Mouse (Mus musculus): ENCODE data around the gene Ank. TPM values are rescaled to one million over a fixed set of nuclear protein-coding genes. Genes with fewer than 3 reads are reported as not detected.

Ank gene
- total and polyA plus RNA-seq, 2 experiments from 2014 or later: 15.8 to 28.4 TPM

- H3K9me3 ChIP-seq (ENCODE audit: low read length): no peaks in the 10 kb centered on the region
- no peaks in the 10 kb centered on the region for H3K36me3 ChIP-seq (ENCODE audit: insufficient read depth, low read length)
- H3K4me1 ChIP-seq (ENCODE audit: insufficient read depth, low read length): peaks cover 8% of the 10 kb centered on the region
- no peak overlapping the region for H3K27ac ChIP-seq (ENCODE audit: low read depth, low read length)
- no peak for DNase-seq (ENCODE audit: low spot score)
- no peaks in the 10 kb centered on the region for H3K27me3 ChIP-seq (ENCODE audit: insufficient read depth, low read length)
- H3K9ac ChIP-seq (replicated peaks; ENCODE audit: low read length, poor library complexity, severe bottlenecking): no peak overlapping the region
- no peak for TF ChIP-seq CTCF (IDR thresholded peaks at IDR 0.05)
- no peak overlapping the region for H3K4me2 ChIP-seq (ENCODE audit: low read depth, low read length, poor library complexity, severe bottlenecking)
- no peak overlapping the region for H3K4me3 ChIP-seq (ENCODE audit: low read depth, low read length)
- ATAC-seq (ENCODE audit: low FRiP score): no peak
- 45% methylated on average over 10 of the region's 10 CpGs for WGBS
These were observed 27.0 kb downstream of the Ank start for GRCm38 (mm10) chr15:27493516-27493915.

GRCm38 (mm10) chr15:27495981-27496401 lies 29.5 kb downstream of the Ank start:
- H3K4me1 ChIP-seq (ENCODE audit: insufficient read depth, low read length): peaks cover 8% of the 10 kb centered on the region
- H3K4me2 ChIP-seq (ENCODE audit: low read depth, low read length, poor library complexity, severe bottlenecking): no peak overlapping the region
- H3K9me3 ChIP-seq (ENCODE audit: low read length): no peaks in the 10 kb centered on the region
- no peaks in the 10 kb centered on the region for H3K36me3 ChIP-seq (ENCODE audit: insufficient read depth, low read length)
- WGBS: 38% methylated on average over 5 of the region's 5 CpGs
- H3K9ac ChIP-seq (replicated peaks; ENCODE audit: low read length, poor library complexity, severe bottlenecking): no peak overlapping the region
- DNase-seq (ENCODE audit: low spot score) (peak; percentile 52), ATAC-seq (ENCODE audit: low FRiP score) (no peak)
- no peaks in the 10 kb centered on the region for H3K27me3 ChIP-seq (ENCODE audit: insufficient read depth, low read length)
- no peak overlapping the region for H3K27ac ChIP-seq (ENCODE audit: low read depth, low read length)
- no peak for TF ChIP-seq CTCF (IDR thresholded peaks at IDR 0.05)
- no peak overlapping the region for H3K4me3 ChIP-seq (ENCODE audit: low read depth, low read length)

GRCm38 (mm10) chr15:27496596-27497299 lies 30.3 kb downstream of the Ank start:
- Histone ChIP-seq H3K4me1 (ENCODE audit: insufficient read depth, low read length) (peaks cover 8% of the 10 kb centered on the region), H3K27me3 (ENCODE audit: insufficient read depth, low read length) (no peaks in the 10 kb centered on the region), H3K4me3 (ENCODE audit: low read depth, low read length) (no peak overlapping the region), H3K27ac (ENCODE audit: low read depth, low read length) (no peak overlapping the region), H3K4me2 (ENCODE audit: low read depth, low read length, poor library complexity, severe bottlenecking) (no peak overlapping the region), H3K36me3 (ENCODE audit: insufficient read depth, low read length) (no peaks in the 10 kb centered on the region), H3K9ac (replicated peaks; ENCODE audit: low read length, poor library complexity, severe bottlenecking) (no peak overlapping the region), H3K9me3 (ENCODE audit: low read length) (no peaks in the 10 kb centered on the region)
- no peak for ATAC-seq (ENCODE audit: low FRiP score)
- no peak for DNase-seq (ENCODE audit: low spot score)
- no peak for TF ChIP-seq CTCF (IDR thresholded peaks at IDR 0.05)
- WGBS: 69% methylated on average over 11 of the region's 11 CpGs

- H3K9ac ChIP-seq (replicated peaks; ENCODE audit: low read length, poor library complexity, severe bottlenecking): no peak overlapping the region
- 53% methylated on average over 7 of the region's 7 CpGs for WGBS
- H3K36me3 ChIP-seq (ENCODE audit: insufficient read depth, low read length): no peaks in the 10 kb centered on the region
- H3K27ac ChIP-seq (ENCODE audit: low read depth, low read length): no peak overlapping the region
- H3K4me1 ChIP-seq (ENCODE audit: insufficient read depth, low read length): peaks cover 8% of the 10 kb centered on the region
- no peak overlapping the region for H3K4me2 ChIP-seq (ENCODE audit: low read depth, low read length, poor library complexity, severe bottlenecking)
- ATAC-seq (ENCODE audit: low FRiP score) (no peak), DNase-seq (ENCODE audit: low spot score) (no peak)
- H3K27me3 ChIP-seq (ENCODE audit: insufficient read depth, low read length): no peaks in the 10 kb centered on the region
- H3K4me3 ChIP-seq (ENCODE audit: low read depth, low read length): no peak overlapping the region
- TF ChIP-seq CTCF (IDR thresholded peaks at IDR 0.05): no peak
- H3K9me3 ChIP-seq (ENCODE audit: low read length): no peaks in the 10 kb centered on the region
These were observed 31.0 kb downstream of the Ank start for GRCm38 (mm10) chr15:27497300-27497997.

- no peak overlapping the region for H3K4me3 ChIP-seq (ENCODE audit: low read depth, low read length)
- WGBS: 83% methylated on average over 5 of the region's 5 CpGs
- H3K36me3 ChIP-seq (ENCODE audit: insufficient read depth, low read length): no peaks in the 10 kb centered on the region
- no peak overlapping the region for H3K4me2 ChIP-seq (ENCODE audit: low read depth, low read length, poor library complexity, severe bottlenecking)
- no peak overlapping the region for H3K9ac ChIP-seq (replicated peaks; ENCODE audit: low read length, poor library complexity, severe bottlenecking)
- TF ChIP-seq CTCF (IDR thresholded peaks at IDR 0.05): no peak
- ATAC-seq (ENCODE audit: low FRiP score): no peak
- no peak for DNase-seq (ENCODE audit: low spot score)
- peaks cover 8% of the 10 kb centered on the region for H3K4me1 ChIP-seq (ENCODE audit: insufficient read depth, low read length)
- no peaks in the 10 kb centered on the region for H3K9me3 ChIP-seq (ENCODE audit: low read length)
- no peak overlapping the region for H3K27ac ChIP-seq (ENCODE audit: low read depth, low read length)
- no peaks in the 10 kb centered on the region for H3K27me3 ChIP-seq (ENCODE audit: insufficient read depth, low read length)
These were observed 31.6 kb downstream of the Ank start for GRCm38 (mm10) chr15:27498078-27498477.

GRCm38 (mm10) chr15:27500390-27500789 lies 33.9 kb downstream of the Ank start:
- Histone ChIP-seq H3K4me1 (ENCODE audit: insufficient read depth, low read length) (peaks cover 5% of the 10 kb centered on the region; the same call in 1 of the 2 replicates), H3K9ac (replicated peaks; ENCODE audit: low read length, poor library complexity, severe bottlenecking) (no peak overlapping the region), H3K4me3 (ENCODE audit: low read depth, low read length) (no peak overlapping the region), H3K36me3 (ENCODE audit: insufficient read depth, low read length) (no peaks in the 10 kb centered on the region), H3K9me3 (ENCODE audit: low read length) (no peaks in the 10 kb centered on the region), H3K4me2 (ENCODE audit: low read depth, low read length, poor library complexity, severe bottlenecking) (no peak overlapping the region), H3K27ac (ENCODE audit: low read depth, low read length) (no peak overlapping the region), H3K27me3 (ENCODE audit: insufficient read depth, low read length) (no peaks in the 10 kb centered on the region)
- ATAC-seq (ENCODE audit: low FRiP score) (no peak), DNase-seq (ENCODE audit: low spot score) (no peak)
- TF ChIP-seq CTCF (IDR thresholded peaks at IDR 0.05): no peak
- 86% methylated on average over 15 of the region's 15 CpGs for WGBS
